Mouse (Mus musculus) kidney, adult 11 months (tissue): ENCODE measurements around the gene Ibtk.

ENCODE experiments used
- DNase-seq: peaks from one replicate; pipeline ENCODE4 v3.0.0; 2022

The Ibtk gene

DNA sequence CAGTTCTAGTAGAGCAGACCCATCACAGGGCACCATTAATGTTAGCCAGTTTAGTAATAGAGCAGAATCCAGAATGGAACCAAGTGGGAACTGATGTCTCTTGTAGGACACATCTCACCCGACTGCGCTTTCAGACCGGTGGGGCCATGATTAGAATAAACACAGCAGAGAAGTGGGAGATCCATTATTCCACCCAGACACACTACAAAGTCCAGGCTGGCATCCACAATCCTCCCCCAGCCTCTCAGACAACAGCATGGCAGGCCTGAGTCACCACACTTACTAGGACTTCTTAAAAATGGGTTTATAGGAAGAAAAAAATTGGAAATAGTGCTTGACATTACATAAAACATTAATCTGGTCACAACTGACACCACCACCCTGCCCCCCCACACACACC, 53.5 kb downstream of the Ibtk start:
- no peak for DNase-seq

DNA sequence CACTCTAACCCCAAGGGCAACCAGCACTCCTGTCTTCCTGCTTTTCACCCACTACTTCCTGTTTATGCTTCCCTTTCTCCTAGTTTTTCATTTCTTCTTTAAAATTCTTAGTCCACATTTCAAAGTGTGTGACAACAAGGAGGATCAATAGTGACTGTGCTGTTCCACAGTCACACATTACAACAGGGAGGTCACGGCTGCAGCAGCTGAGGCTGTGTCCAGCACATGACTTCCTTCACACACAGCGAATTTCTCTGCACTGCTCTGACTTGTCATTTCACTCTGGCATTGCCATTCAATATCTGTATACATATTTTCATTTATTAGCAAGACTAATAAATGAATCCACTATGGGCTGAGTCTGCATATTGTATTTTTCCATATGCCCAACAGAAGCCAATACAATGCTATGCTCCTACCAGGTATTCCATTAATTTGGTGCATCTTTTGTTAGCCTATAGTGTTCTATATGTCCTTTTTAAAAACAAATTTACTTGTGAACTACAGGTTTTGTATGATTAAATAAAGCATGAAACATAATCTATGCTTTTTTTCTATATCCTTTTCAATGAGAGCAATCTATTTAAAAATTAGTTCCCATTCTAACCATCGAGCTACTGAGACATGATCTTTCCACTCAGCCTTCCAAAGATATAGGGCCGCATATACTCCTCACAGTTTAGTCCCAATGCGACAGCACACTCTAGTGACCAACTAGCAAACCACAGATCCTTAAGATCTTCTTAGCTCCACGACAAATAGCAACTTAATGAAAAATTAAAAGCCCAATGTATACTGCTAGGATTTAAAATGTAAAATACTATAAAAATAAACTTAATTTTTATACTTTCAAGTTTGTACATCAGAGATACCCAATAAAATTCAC, 55.7 kb downstream of the Ibtk start:
- DNase-seq, result no peak

DNA sequence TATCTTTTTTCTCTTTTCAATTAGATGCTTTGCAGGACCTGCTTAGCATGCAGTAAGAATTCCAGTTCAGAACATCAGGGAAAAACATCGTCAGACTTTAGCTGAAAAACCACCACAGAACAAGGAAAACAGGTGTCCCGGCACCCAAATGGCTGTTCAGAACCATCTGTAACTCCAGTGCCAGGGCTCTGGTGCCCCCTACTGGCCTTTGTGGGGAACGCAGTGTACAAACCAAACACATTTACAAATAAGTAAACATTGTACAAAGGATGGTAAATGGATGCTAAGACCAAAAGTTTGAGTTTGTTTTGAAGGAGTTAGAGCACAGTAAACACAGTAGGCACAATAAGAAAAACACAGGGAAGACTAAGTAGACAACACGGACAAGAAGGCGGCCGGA, 64.1 kb downstream of the Ibtk start:
- no peak for DNase-seq

DNA sequence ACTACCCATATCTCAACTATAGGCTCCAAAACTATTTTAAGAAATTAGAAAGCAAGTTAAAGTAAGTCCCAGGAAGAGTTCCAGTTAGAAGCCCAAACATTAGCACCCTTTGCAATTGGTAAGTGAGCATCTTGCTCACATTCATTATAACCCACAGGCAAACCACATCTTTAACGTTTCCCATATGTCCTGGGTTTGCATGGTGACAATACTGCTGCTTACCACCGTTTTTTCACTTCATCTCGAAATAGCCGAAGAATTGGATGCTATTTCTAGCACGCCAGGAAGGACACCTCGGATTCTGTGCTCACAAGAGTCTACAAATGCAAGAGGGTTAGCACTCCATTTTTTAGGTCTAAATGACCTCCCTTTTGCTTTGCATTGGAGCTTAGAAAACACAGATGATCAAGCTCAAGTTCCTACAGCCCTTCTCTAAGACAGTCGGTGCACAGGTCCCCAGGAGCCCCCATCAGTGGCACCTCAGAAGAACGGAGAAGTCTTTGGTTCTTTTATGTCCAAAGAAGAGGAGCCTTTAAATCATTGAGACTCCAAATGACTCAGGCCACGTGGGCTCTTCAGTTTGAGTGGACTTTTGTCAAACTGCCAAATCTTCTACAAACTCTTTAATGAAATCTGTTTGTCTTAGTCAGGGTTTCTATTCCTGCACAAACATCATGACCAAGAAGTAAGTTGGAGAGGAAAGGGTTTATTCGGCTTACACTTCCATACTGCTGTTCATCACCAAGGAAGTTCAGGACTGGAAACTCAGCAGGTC, 73.8 kb downstream of the Ibtk start:
- no peak for DNase-seq

DNA sequence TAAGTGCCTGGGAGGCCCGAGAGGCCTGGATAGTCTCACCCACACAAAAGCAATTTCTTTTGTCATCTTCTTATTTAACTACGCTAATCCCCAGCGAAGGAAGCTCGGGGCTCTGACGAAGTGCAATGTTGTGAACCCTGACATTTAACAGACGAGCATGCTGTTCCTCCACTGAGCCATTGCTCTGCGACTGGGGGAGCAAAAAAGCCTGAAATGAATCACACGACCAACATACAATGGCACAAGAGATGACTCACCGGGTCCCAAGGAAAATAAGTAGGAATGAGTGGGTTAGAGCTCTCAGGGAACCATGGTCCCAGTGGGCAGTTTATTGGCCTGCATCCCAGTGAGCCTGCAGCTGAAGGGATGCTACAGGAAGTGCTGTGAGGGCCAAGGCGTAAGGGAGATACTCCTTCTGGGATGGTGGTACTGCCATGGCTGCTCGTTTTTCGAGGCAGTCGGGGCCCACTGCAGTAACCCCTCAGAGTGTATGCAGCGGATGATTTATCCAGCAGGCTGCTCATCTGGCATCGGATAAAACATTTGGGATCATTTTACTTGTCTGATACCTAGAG, 75.1 kb downstream of the Ibtk start:
- DNase-seq, result no peak

GRCm38 (mm10) chr9:85671582-85672331, 77.4 kb downstream of the Ibtk start:
- DNase-seq, result no peak

DNA sequence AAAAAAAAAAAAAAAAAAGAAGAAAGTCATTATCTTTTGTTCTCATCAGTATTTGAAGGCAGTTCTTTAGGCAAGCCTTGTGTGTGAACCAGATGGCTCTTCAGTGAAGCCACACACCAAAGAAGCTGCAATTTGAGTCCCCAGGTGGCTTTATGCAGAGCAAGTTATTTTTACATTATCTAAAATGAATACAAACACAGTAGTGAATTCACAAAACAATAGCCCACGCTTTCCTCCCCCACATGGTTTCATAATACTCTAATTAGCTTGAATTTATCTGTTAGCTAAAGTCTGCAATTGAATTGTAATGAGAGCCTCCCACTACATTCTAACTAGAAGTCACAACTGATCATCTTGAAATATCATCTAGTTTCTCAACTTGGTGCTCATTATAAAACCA, 84.8 kb downstream of the Ibtk start:
- no peak for DNase-seq

GRCm38 (mm10) chr9:85663810-85664209, 85.3 kb downstream of the Ibtk start:
- no peak for DNase-seq

GRCm38 (mm10) chr9:85663091-85663490, 86.0 kb downstream of the Ibtk start:
- DNase-seq, result no peak

DNA sequence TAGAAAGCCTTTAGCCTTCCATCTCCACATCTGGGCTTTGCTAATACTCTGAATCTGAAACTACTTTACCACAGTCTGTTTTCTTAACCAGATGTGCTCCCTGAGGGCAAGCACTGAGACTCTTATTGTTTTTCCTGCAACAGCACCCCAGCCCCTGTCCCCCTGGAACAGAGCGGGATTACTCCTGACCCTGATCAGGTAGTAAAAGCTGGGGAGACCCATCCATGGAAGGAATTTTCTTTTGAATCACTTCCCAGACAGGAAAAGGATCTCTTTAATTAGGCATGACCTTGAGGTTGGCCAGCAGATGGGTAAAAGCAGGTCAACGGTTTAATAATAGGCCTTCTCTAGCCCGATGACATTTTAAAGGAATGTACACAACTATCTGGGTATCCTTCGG, 95.7 kb downstream of the Ibtk start:
- DNase-seq, result no peak

DNA sequence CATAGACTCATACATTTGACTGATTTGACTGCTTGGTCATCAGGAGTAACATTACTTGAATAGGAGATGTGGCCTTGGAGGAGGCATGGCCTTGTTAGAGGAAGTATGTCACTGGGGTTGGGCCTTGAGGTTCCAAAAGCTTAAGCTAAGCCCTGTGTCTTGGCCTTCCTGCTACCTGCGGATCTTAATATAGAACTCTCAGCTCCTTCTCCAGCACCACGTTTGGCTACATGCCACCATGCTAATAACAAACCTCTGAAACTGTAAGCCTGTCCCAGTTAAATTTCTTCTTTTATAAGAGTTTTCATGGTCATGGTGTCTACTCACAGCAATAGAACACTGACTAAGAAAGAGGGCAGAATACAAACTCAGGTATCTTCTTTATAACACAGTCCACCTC, 110.9 kb downstream of the Ibtk start:
- DNase-seq, result peak; percentile 9
